Comparison of ENCODE assay signal across 10 mouse cellular contexts in the genomic region with DNA sequence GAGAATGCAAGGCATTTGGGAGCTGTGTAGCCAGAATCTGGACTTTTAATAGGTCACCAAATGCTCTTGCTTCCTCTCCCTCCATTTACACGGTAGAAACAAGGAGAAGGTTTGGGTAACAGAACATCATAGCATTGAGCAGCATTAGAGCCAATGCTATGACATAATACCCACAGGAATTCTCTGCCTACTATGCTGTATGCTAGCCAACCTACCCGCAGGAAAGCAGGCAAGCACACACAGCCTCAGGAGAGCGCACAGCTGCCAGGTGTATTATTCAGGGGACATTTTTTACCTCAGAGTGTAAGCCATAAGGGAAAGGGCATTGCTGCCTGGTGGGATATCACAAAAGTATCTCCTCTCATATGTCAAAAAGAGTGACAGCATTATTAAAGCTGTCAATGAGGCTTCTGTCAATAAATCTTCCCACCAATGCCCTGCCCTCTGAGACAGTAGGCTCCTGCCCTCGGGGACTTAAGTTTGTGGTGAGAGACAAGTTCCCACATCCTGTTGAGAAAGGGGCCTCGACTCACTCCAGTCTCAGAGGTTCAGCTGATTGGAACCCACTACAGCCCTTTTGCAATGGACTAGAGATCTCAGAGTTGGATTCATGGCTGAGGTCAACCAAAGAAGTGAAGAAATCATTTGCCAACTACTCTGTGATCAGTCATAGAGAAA. TPM values are rescaled to one million over a fixed set of nuclear protein-coding genes. Genes with fewer than 3 reads are reported as not detected.
DNase-seq lines count a peak whose midpoint lies in the region; ATAC-seq and TF ChIP-seq lines count a peak whose summit lies in the region.
"Had no signal": no experiment of that assay in that cellular context is flagged by ENCODE, and none has a peak within 500 bp of the region (broad histone marks: within the 10 kb centered on the region; RNA-seq: fewer than 3 reads in every experiment).

No protein-coding gene starts in this region.

- peak; percentile 86 for ATAC-seq in common myeloid progenitor, adult 5-6 weeks (replicated peaks; ENCODE audit: low read depth, poor library complexity, severe bottlenecking)

- DNase-seq in 3T3-L1 (ENCODE audit: low read depth, low spot score), result peak; percentile 95
- DNase-seq in monocyte, adult 2 months (ENCODE audit: low read depth in 1 of 2, low spot score in 2 of 2), result peak; percentile 49 to 57
- DNase-seq in urinary bladder, postnatal 14 days (ENCODE audit: low spot score), result no peak
- no peak for DNase-seq in right cerebral cortex, postnatal 36 days (ENCODE audit: low spot score in 2 of 2)
- no peak for DNase-seq in kidney, postnatal 25 days
- DNase-seq: cerebellum, postnatal 10 days had no signal

- no peak overlapping the region for H3ac ChIP-seq in C2C12 (ENCODE audit: control insufficient read depth, insufficient read length, low read depth)

- no peak for TF ChIP-seq CTCF in C2C12 (IDR thresholded peaks at IDR 0.05; ENCODE audit: control insufficient read depth, insufficient read depth, insufficient read length)

- no peaks in the 10 kb centered on the region for H3K79me3 ChIP-seq in C2C12 (ENCODE audit: low read depth)

- no peak overlapping the region for H3K4me3 ChIP-seq in C2C12 (ENCODE audit: insufficient read depth, poor library complexity, severe bottlenecking)
- H3K4me3 ChIP-seq: heart, embryonic 12.5 days; kidney, embryonic 15.5 days had no signal

- H3K27me3 ChIP-seq in C2C12 (ENCODE audit: control insufficient read depth, insufficient read depth, insufficient read length), result no peaks in the 10 kb centered on the region
- H3K27me3 ChIP-seq: heart, embryonic 12.5 days; kidney, embryonic 15.5 days had no signal

- H3K36me3 ChIP-seq in C2C12 (ENCODE audit: control insufficient read depth, insufficient read depth), result no peaks in the 10 kb centered on the region
- H3K36me3 ChIP-seq: heart, embryonic 12.5 days; kidney, embryonic 15.5 days had no signal

- no peaks in the 10 kb centered on the region for H3K79me2 ChIP-seq in C2C12 (ENCODE audit: control insufficient read depth, insufficient read depth)

TF ChIP-seq in C2C12, 6 proteins besides CTCF, POLR2A, EP300 and RAD21:
- peak; percentile 28 for TF ChIP-seq MAX (IDR thresholded peaks at IDR 0.05)
- TF ChIP-seq FOSL1 (IDR thresholded peaks at IDR 0.05; ENCODE audit: insufficient read depth, low read length, poor library complexity, severe bottlenecking), result peak; percentile 45
- TF ChIP-seq USF1 (IDR thresholded peaks at IDR 0.05; ENCODE audit: low read depth), result no peak
- peak; percentile 85 for TF ChIP-seq MYOD1 (IDR thresholded peaks at IDR 0.05; ENCODE audit: control insufficient read depth, insufficient read length, low read depth)
- no peak for TF ChIP-seq MYOG (IDR thresholded peaks at IDR 0.05; ENCODE audit: control insufficient read depth, extremely low read depth, insufficient read length)
- TF ChIP-seq CEBPB (IDR thresholded peaks at IDR 0.05; ENCODE audit: low read depth), result peak; percentile 92

RNA-seq across cellular contexts. Expression of gene Fyb, which starts 51.8 kb away (rescaled TPM):
- polyA plus RNA-seq in C2C12 (2012; fragmentation: generic; extraction: Trizol), result 190 TPM
- 40.5 and 132 TPM in 2 replicates for total RNA-seq in common myeloid progenitor, adult 5-6 weeks (2017)

Comparison
In these comparisons a context has a peak if more than half of its experiments do, and no peak if none do; other contexts are left out.
1. DNase-seq: peak in 3T3-L1 (single experiment) and monocyte, adult 2 months (2 of 2); none in urinary bladder, postnatal 14 days (single experiment), right cerebral cortex, postnatal 36 days (0 of 2) and kidney, postnatal 25 days (0 of 2).